Mouse (Mus musculus) intestine, embryonic 14.5 days (tissue): Measurements from ENCODE around the gene Irs2. TPM values are rescaled to one million over a fixed set of nuclear protein-coding genes. Genes with fewer than 3 reads are reported as not detected.

Source experiments
- ATAC-seq: fragments of 200-750 bp; cut with Nextera tagmentation; replicated peaks from 2 replicates; pipeline ENCODE4 v1.8.0; 2017; ENCODE audit warnings: low read depth, moderate number of reproducible peaks, moderate TSS enrichment, moderate library complexity; ENCODE audit not compliant: low FRiP score, low TSS enrichment
- DNase-seq: peaks from one replicate; pipeline ENCODE4 v3.0.0-alpha.2; 2018; ENCODE audit warnings: low spot score
- H3K27ac ChIP-seq: fragments of 300-500 bp; sonication (generic); 2 replicates; pipeline ENCODE4 v1.5.1; 2014; ENCODE audit warnings: low read depth, mild to moderate bottlenecking, control low read depth
- H3K27me3 ChIP-seq: fragments of 300-500 bp; sonication (generic); replicated peaks from 2 replicates; pipeline ENCODE4 v1.6.1; 2014; ENCODE audit warnings: low read length, control low read depth; ENCODE audit not compliant: control insufficient read depth, insufficient read depth
- H3K36me3 ChIP-seq: fragments of 300-500 bp; sonication (generic); 2 replicates; pipeline ENCODE4 v1.6.1; 2014; ENCODE audit warnings: low read length, control low read depth; ENCODE audit not compliant: control insufficient read depth, insufficient read depth
- H3K4me1 ChIP-seq: fragments of 300-500 bp; sonication (generic); replicated peaks from 2 replicates; pipeline ENCODE4 v1.6.1; 2014; ENCODE audit warnings: low read length, control low read depth, mixed read lengths; ENCODE audit not compliant: control insufficient read depth, insufficient read depth
- H3K4me2 ChIP-seq: fragments of 300-500 bp; sonication (generic); 2 replicates; pipeline ENCODE4 v1.6.1; 2014; ENCODE audit warnings: low read length
- H3K4me3 ChIP-seq: fragments of 300-500 bp; sonication (generic); 2 replicates; pipeline ENCODE4 v1.5.1; 2014; ENCODE audit warnings: low read depth, low read length, control low read depth, mixed read lengths
- H3K9ac ChIP-seq: fragments of 300-500 bp; sonication (generic); 2 replicates; pipeline ENCODE4 v1.6.1; 2014; ENCODE audit warnings: mild to moderate bottlenecking, low read length
- H3K9me3 ChIP-seq: fragments of 300-500 bp; sonication (generic); 2 replicates; pipeline ENCODE4 v1.6.1; 2016; ENCODE audit warnings: low read length, control low read depth; ENCODE audit not compliant: control insufficient read depth
- WGBS: fragments of 180-500 bp; shearing (Covaris S2); extraction: QIAGEN DNeasy Blood & Tissue Kit; methylation state at CpG from one replicate; pipeline ENCODE4 v1.1.7; 2014; 5-methylcytosine and 5-hydroxymethylcytosine counted together
- polyA plus RNA-seq: library from polyadenylated mRNA; unstranded; fragments of >200 nt; fragmentation: Nextera tagmentation; extraction: Ambion mirVana; gene quantifications from 2 replicates; pipeline ENCODE4 v1.2.1, GENCODE M21; 2014

The Irs2 gene
- polyA plus RNA-seq, 1 experiment from 2014 or later = 5.5 TPM

GRCm38 (mm10) chr8:11042872-11043587 is 34.8 kb upstream of the Irs2 start:
- DNase-seq = no peak
- H3K27me3 ChIP-seq = no peaks in the 10 kb centered on the region
- no peaks in the 10 kb centered on the region for H3K4me1 ChIP-seq
- no peak for ATAC-seq
- no peak overlapping the region for H3K9ac ChIP-seq
- H3K4me2 ChIP-seq = no peak overlapping the region
- 75% methylated on average over 9 of the region's 9 CpGs for WGBS
- H3K27ac ChIP-seq = no peak overlapping the region
- no peaks in the 10 kb centered on the region for H3K9me3 ChIP-seq
- no peak overlapping the region for H3K4me3 ChIP-seq
- H3K36me3 ChIP-seq = no peaks in the 10 kb centered on the region

GRCm38 (mm10) chr8:11040088-11040487 is 31.8 kb upstream of the Irs2 start:
- Histone ChIP-seq H3K36me3 (no peaks in the 10 kb centered on the region), H3K4me2 (no peak overlapping the region), H3K9me3 (no peaks in the 10 kb centered on the region), H3K27ac (no peak overlapping the region), H3K4me1 (peaks cover 4% of the 10 kb centered on the region; the same call in 1 of the 2 replicates), H3K9ac (no peak overlapping the region), H3K4me3 (no peak overlapping the region), H3K27me3 (no peaks in the 10 kb centered on the region)
- ATAC-seq (no peak), DNase-seq (no peak)
- WGBS = 87% methylated on average over 7 of the region's 7 CpGs

- no peak for DNase-seq
Observed at GRCm38 (mm10) chr8:11038788-11039187, 30.5 kb upstream of the Irs2 start.

GRCm38 (mm10) chr8:11038367-11038766 is 30.1 kb upstream of the Irs2 start:
- no peaks in the 10 kb centered on the region for H3K36me3 ChIP-seq
- no peaks in the 10 kb centered on the region for H3K9me3 ChIP-seq
- no peak overlapping the region for H3K27ac ChIP-seq
- H3K27me3 ChIP-seq = no peaks in the 10 kb centered on the region
- H3K9ac ChIP-seq = no peak overlapping the region
- ATAC-seq = no peak
- no peak overlapping the region for H3K4me2 ChIP-seq
- H3K4me1 ChIP-seq = peaks cover 4% of the 10 kb centered on the region; the same call in 1 of the 2 replicates
- H3K4me3 ChIP-seq = no peak overlapping the region
- DNase-seq = no peak
- WGBS = 74% methylated on average over 5 of the region's 5 CpGs

More at GRCm38 (mm10) chr8:11038788-11039187, 30.5 kb upstream of the Irs2 start:
- WGBS = 75% methylated on average over 5 of the region's 5 CpGs
- no peaks in the 10 kb centered on the region for H3K27me3 ChIP-seq
- no peak overlapping the region for H3K9ac ChIP-seq
- no peaks in the 10 kb centered on the region for H3K36me3 ChIP-seq
- H3K4me3 ChIP-seq = no peak overlapping the region
- peaks cover 4% of the 10 kb centered on the region; the same call in 1 of the 2 replicates for H3K4me1 ChIP-seq
- no peak overlapping the region for H3K4me2 ChIP-seq
- H3K27ac ChIP-seq = no peak overlapping the region
- no peaks in the 10 kb centered on the region for H3K9me3 ChIP-seq
- ATAC-seq = no peak

GRCm38 (mm10) chr8:11036790-11037189 is 28.5 kb upstream of the Irs2 start:
- Histone ChIP-seq H3K27me3 (no peaks in the 10 kb centered on the region), H3K4me1 (peaks cover 4% of the 10 kb centered on the region; the same call in 1 of the 2 replicates), H3K4me2 (no peak overlapping the region), H3K9ac (no peak overlapping the region), H3K27ac (no peak overlapping the region), H3K36me3 (no peaks in the 10 kb centered on the region), H3K4me3 (no peak overlapping the region), H3K9me3 (no peaks in the 10 kb centered on the region)
- WGBS = 88% methylated on average over 3 of the region's 3 CpGs
- no peak for DNase-seq
- no peak for ATAC-seq

GRCm38 (mm10) chr8:11035628-11036416 is 27.6 kb upstream of the Irs2 start:
- ATAC-seq (no peak), DNase-seq (no peak)
- Histone ChIP-seq H3K36me3 (no peaks in the 10 kb centered on the region), H3K4me1 (peaks cover 4% of the 10 kb centered on the region; the same call in 1 of the 2 replicates), H3K4me2 (peak overlapping the region; percentile 16), H3K27me3 (no peaks in the 10 kb centered on the region), H3K4me3 (no peak overlapping the region), H3K27ac (no peak overlapping the region), H3K9me3 (no peaks in the 10 kb centered on the region), H3K9ac (no peak overlapping the region)
- 33% methylated on average over 19 of the region's 19 CpGs for WGBS

GRCm38 (mm10) chr8:11024871-11025270 is 16.6 kb upstream of the Irs2 start:
- Histone ChIP-seq H3K27me3 (no peaks in the 10 kb centered on the region), H3K4me2 (no peak overlapping the region), H3K27ac (no peak overlapping the region), H3K9ac (no peak overlapping the region), H3K4me1 (no peaks in the 10 kb centered on the region), H3K36me3 (no peaks in the 10 kb centered on the region), H3K4me3 (no peak overlapping the region), H3K9me3 (no peaks in the 10 kb centered on the region)
- DNase-seq (no peak), ATAC-seq (no peak)
- WGBS = 62% methylated on average over 3 of the region's 3 CpGs

- no peak for DNase-seq
- Histone ChIP-seq H3K4me1 (no peaks in the 10 kb centered on the region), H3K9ac (no peak overlapping the region), H3K27ac (no peak overlapping the region), H3K27me3 (no peaks in the 10 kb centered on the region), H3K36me3 (no peaks in the 10 kb centered on the region), H3K9me3 (no peaks in the 10 kb centered on the region), H3K4me3 (no peak overlapping the region), H3K4me2 (no peak overlapping the region)
- no peak for ATAC-seq
- 89% methylated on average over 9 of the region's 9 CpGs for WGBS
Observed at GRCm38 (mm10) chr8:11020949-11021572, 12.8 kb upstream of the Irs2 start.
